Mouse (Mus musculus) left cerebral cortex, postnatal 10 days (tissue): ENCODE data around the gene Dexi. TPM values are rescaled to one million over a fixed set of nuclear protein-coding genes. Genes with fewer than 3 reads are reported as not detected.

Source experiments
- DNase-seq, 2 experiments: peaks; one replicate each; pipeline ENCODE4 v3.0.0; 2021 to 2022; ENCODE audit warnings: low spot score in 2 of 2, mixed read lengths in 1 of 2; ENCODE audit errors: extremely low spot score in 1 of 2
- intact Hi-C: fragments of 180-260 bp; cut with DNase I; formaldehyde crosslinking; loops from one replicate; pipeline ENCODE4 v1.15.1; 2025
- total RNA-seq, 2 experiments: library from RNA; stranded (reverse); gene quantifications; 2 replicates each; pipeline ENCODE4 v1.2.3; 2021

Gene Dexi
- total RNA-seq, 2 experiments from 2014 or later: 27.5 to 30.2 TPM

- DNase-seq: peak; percentile 96 to 97
- intact Hi-C loops: no loop called here
Observed at GRCm38 (mm10) chr16:10544995-10545622, 2.3 kb upstream of the Dexi start, which contains the start of gene Clec16a. TSS of gene Clec16a (plus strand) at chr16:10545339.

- no peak for DNase-seq
- intact Hi-C loops: no loop called here
Observed at GRCm38 (mm10) chr16:10542266-10542665, 588 bp downstream of the Dexi start.

- intact Hi-C loops: no loop called here
- DNase-seq: no peak
Observed at GRCm38 (mm10) chr16:10541598-10541930, 1.3 kb downstream of the Dexi start.

GRCm38 (mm10) chr16:10540763-10541597 is 1.9 kb downstream of the Dexi start:
- no peak for DNase-seq
- intact Hi-C loops: no loop called here

- intact Hi-C loops: no loop called here
- no peak for DNase-seq
Observed at GRCm38 (mm10) chr16:10536961-10537360, 5.9 kb downstream of the Dexi start.

GRCm38 (mm10) chr16:10536323-10536722 is 6.5 kb downstream of the Dexi start:
- intact Hi-C loops: no loop called here
- DNase-seq: no peak

- intact Hi-C loops: no loop called here
- DNase-seq: no peak
Observed at GRCm38 (mm10) chr16:10534567-10534966, 8.3 kb downstream of the Dexi start.

GRCm38 (mm10) chr16:10533781-10534180 is 9.1 kb downstream of the Dexi start:
- intact Hi-C loops: no loop called here
- no peak for DNase-seq

- DNase-seq: no peak
- intact Hi-C loops: no loop called here
Observed at GRCm38 (mm10) chr16:10530179-10530578, 12.7 kb downstream of the Dexi start.

GRCm38 (mm10) chr16:10528382-10528781 is 14.5 kb downstream of the Dexi start:
- intact Hi-C loops: loop anchor here (10.0 kb wide), 1 partner anchor 444 kb away; no protein-coding TSS in a partner anchor
- DNase-seq: no peak

- intact Hi-C loops: loop anchor here (10.0 kb wide), 1 partner anchor 442 kb away; no protein-coding TSS in a partner anchor
- DNase-seq: no peak
Observed at GRCm38 (mm10) chr16:10527046-10527644, 15.7 kb downstream of the Dexi start.

GRCm38 (mm10) chr16:10525610-10525980 is 17.3 kb downstream of the Dexi start:
- intact Hi-C loops: loop anchor here (10.0 kb wide), 1 partner anchor 441 kb away; no protein-coding TSS in a partner anchor

GRCm38 (mm10) chr16:10524866-10525609 is 17.8 kb downstream of the Dexi start:
- intact Hi-C loops: loop anchor here (5.0 to 10.0 kb wide), 2 partner anchors 253 to 440 kb away; no protein-coding TSS in a partner anchor

More at GRCm38 (mm10) chr16:10525610-10525980, 17.3 kb downstream of the Dexi start:
- DNase-seq: no peak

GRCm38 (mm10) chr16:10523650-10524049 is 19.2 kb downstream of the Dexi start:
- intact Hi-C loops: loop anchor here (5.0 to 10.0 kb wide), 2 partner anchors 251 to 439 kb away; no protein-coding TSS in a partner anchor
- DNase-seq: no peak

More at GRCm38 (mm10) chr16:10524866-10525609, 17.8 kb downstream of the Dexi start:
- no peak for DNase-seq

- intact Hi-C loops: loop anchor here (5.0 to 10.0 kb wide), 2 partner anchors 251 to 438 kb away; no protein-coding TSS in a partner anchor
- DNase-seq: peak; percentile 68 to 74
Observed at GRCm38 (mm10) chr16:10522811-10523210, 20.0 kb downstream of the Dexi start.

- DNase-seq: peak; percentile 81 to 85
- intact Hi-C loops: loop anchor here (2.0 to 10.0 kb wide), 3 partner anchors 104 to 436 kb away; no protein-coding TSS in a partner anchor
Observed at GRCm38 (mm10) chr16:10520908-10521614, 21.8 kb downstream of the Dexi start.

- intact Hi-C loops: no loop called here
- no peak for DNase-seq
Observed at GRCm38 (mm10) chr16:10518030-10518429, 24.8 kb downstream of the Dexi start.

- no peak for DNase-seq
- intact Hi-C loops: no loop called here
Observed at GRCm38 (mm10) chr16:10515953-10516572, 26.8 kb downstream of the Dexi start.
